Mouse (Mus musculus): ENCODE measurements around the gene Stk25. TPM values are rescaled to one million over a fixed set of nuclear protein-coding genes. Genes with fewer than 3 reads are reported as not detected.

Gene Stk25
- polyA plus RNA-seq, 1 experiment from 2014 or later = 116 TPM

- Histone ChIP-seq H3K4me1 (replicated peaks; ENCODE audit: control insufficient read depth, insufficient read depth, low read length) (no peaks in the 10 kb centered on the region), H3K9me3 (ENCODE audit: control insufficient read depth) (no peaks in the 10 kb centered on the region), H3K4me3 (ENCODE audit: low read depth, low read length) (no peak overlapping the region), H3K36me3 (ENCODE audit: control insufficient read depth, insufficient read depth) (peaks cover 34% of the 10 kb centered on the region), H3K9ac (ENCODE audit: low read depth, low read length) (no peak overlapping the region), H3K27ac (ENCODE audit: low read depth, low read length) (no peak overlapping the region), H3K27me3 (replicated peaks; ENCODE audit: control insufficient read depth, insufficient read depth, low read length) (no peaks in the 10 kb centered on the region), H3K4me2 (replicated peaks; ENCODE audit: low read depth) (no peak overlapping the region)
- TF ChIP-seq CTCF (IDR thresholded peaks at IDR 0.05; ENCODE audit: low read depth) = no peak
- WGBS = 89% methylated on average over 7 of the region's 7 CpGs
- ATAC-seq = no peak
These were observed 76.9 kb downstream of the Stk25 start for GRCm38 (mm10) chr1:93581545-93581944.

GRCm38 (mm10) chr1:93577861-93578260, 80.6 kb downstream of the Stk25 start:
- no peak for TF ChIP-seq CTCF (IDR thresholded peaks at IDR 0.05; ENCODE audit: low read depth)
- no peak for ATAC-seq
- 82% methylated on average over 4 of the region's 4 CpGs for WGBS
- Histone ChIP-seq H3K27me3 (replicated peaks; ENCODE audit: control insufficient read depth, insufficient read depth, low read length) (no peaks in the 10 kb centered on the region), H3K4me3 (ENCODE audit: low read depth, low read length) (no peak overlapping the region), H3K4me2 (replicated peaks; ENCODE audit: low read depth) (no peak overlapping the region), H3K9ac (ENCODE audit: low read depth, low read length) (no peak overlapping the region), H3K9me3 (ENCODE audit: control insufficient read depth) (no peaks in the 10 kb centered on the region), H3K27ac (ENCODE audit: low read depth, low read length) (no peak overlapping the region), H3K4me1 (replicated peaks; ENCODE audit: control insufficient read depth, insufficient read depth, low read length) (no peaks in the 10 kb centered on the region), H3K36me3 (ENCODE audit: control insufficient read depth, insufficient read depth) (peaks cover 45% of the 10 kb centered on the region)

- 89% methylated on average over 3 of the region's 3 CpGs for WGBS
- no peaks in the 10 kb centered on the region for H3K4me1 ChIP-seq (replicated peaks; ENCODE audit: control insufficient read depth, insufficient read depth, low read length)
These were observed 81.4 kb downstream of the Stk25 start for GRCm38 (mm10) chr1:93577066-93577465.

More at GRCm38 (mm10) chr1:93577066-93577465, 81.4 kb downstream of the Stk25 start:
- Histone ChIP-seq H3K27me3 (replicated peaks; ENCODE audit: control insufficient read depth, insufficient read depth, low read length) (no peaks in the 10 kb centered on the region), H3K4me2 (replicated peaks; ENCODE audit: low read depth) (no peak overlapping the region), H3K9me3 (ENCODE audit: control insufficient read depth) (no peaks in the 10 kb centered on the region), H3K27ac (ENCODE audit: low read depth, low read length) (no peak overlapping the region), H3K36me3 (ENCODE audit: control insufficient read depth, insufficient read depth) (peaks cover 45% of the 10 kb centered on the region), H3K9ac (ENCODE audit: low read depth, low read length) (no peak overlapping the region), H3K4me3 (ENCODE audit: low read depth, low read length) (no peak overlapping the region)
- no peak for ATAC-seq
- no peak for TF ChIP-seq CTCF (IDR thresholded peaks at IDR 0.05; ENCODE audit: low read depth)

Other genes starting within 250 kb of the Stk25 start
- 170 and 175 TPM in 2 replicates for gene Hdlbp, start 179.8 kb downstream of the Stk25 start, polyA plus RNA-seq (2015; fragmentation: Nextera tagmentation; extraction: Ambion mirVana)
- 5.3 and 6.7 TPM in 2 replicates for gene Farp2, start 146.6 kb downstream of the Stk25 start, polyA plus RNA-seq (2015; fragmentation: Nextera tagmentation; extraction: Ambion mirVana)
- gene Bok, start 27.0 kb upstream of the Stk25 start, polyA plus RNA-seq (2015; fragmentation: Nextera tagmentation; extraction: Ambion mirVana) = 54.4 and 57.2 TPM in 2 replicates
- 66.7 and 66.9 TPM in 2 replicates for gene Atg4b, start 92.8 kb upstream of the Stk25 start, polyA plus RNA-seq (2015; fragmentation: Nextera tagmentation; extraction: Ambion mirVana)
- 56.6 and 59.0 TPM in 2 replicates for gene Thap4, start 96.2 kb upstream of the Stk25 start, polyA plus RNA-seq (2015; fragmentation: Nextera tagmentation; extraction: Ambion mirVana)
- gene Dtymk, start 143.3 kb upstream of the Stk25 start, polyA plus RNA-seq (2015; fragmentation: Nextera tagmentation; extraction: Ambion mirVana) = 85.8 and 87.1 TPM in 2 replicates
- gene Ing5, start 145.3 kb upstream of the Stk25 start, polyA plus RNA-seq (2015; fragmentation: Nextera tagmentation; extraction: Ambion mirVana) = 6.0 and 7.2 TPM in 2 replicates
- 9.3 and 9.5 TPM in 2 replicates for gene D2hgdh, start 166.2 kb upstream of the Stk25 start, polyA plus RNA-seq (2015; fragmentation: Nextera tagmentation; extraction: Ambion mirVana)
- gene Gal3st2, start 202.6 kb upstream of the Stk25 start, polyA plus RNA-seq (2015; fragmentation: Nextera tagmentation; extraction: Ambion mirVana) = 13.3 and 14.1 TPM in 2 replicates